Mouse (Mus musculus) hindbrain, embryonic 11.5 days (tissue): ENCODE measurements around the gene Tac4. TPM values are rescaled to one million over a fixed set of nuclear protein-coding genes. Genes with fewer than 3 reads are reported as not detected.
A peak's percentile ranks its signal among the peaks of the same experiment; 100 is the strongest.

Experiments used
- ATAC-seq: fragments of 200-750 bp; cut with Nextera tagmentation; 2 replicates; pipeline ENCODE4 v1.8.0; 2017; ENCODE audit warnings: mild to moderate bottlenecking, moderate TSS enrichment, moderate library complexity; ENCODE audit not compliant: low FRiP score
- DNase-seq: peaks from one replicate; pipeline ENCODE4 v3.0.0-alpha.2; 2015; ENCODE audit warnings: low spot score
- H3K27ac ChIP-seq: fragments of 300-500 bp; sonication (generic); 2 replicates; pipeline ENCODE4 v1.5.1; 2014; ENCODE audit warnings: mild to moderate bottlenecking, low read depth, low read length
- H3K27me3 ChIP-seq: fragments of 300-500 bp; sonication (generic); 2 replicates; pipeline ENCODE4 v1.6.1; 2014; ENCODE audit warnings: mild to moderate bottlenecking, low read length, moderate library complexity, mixed read lengths; ENCODE audit not compliant: control insufficient read depth, insufficient read depth
- H3K36me3 ChIP-seq: fragments of 300-500 bp; sonication (generic); 2 replicates; pipeline ENCODE4 v1.6.1; 2014; ENCODE audit warnings: mild to moderate bottlenecking, low read length, moderate library complexity, mixed read lengths; ENCODE audit not compliant: control insufficient read depth, insufficient read depth
- H3K4me1 ChIP-seq: fragments of 300-500 bp; sonication (generic); replicated peaks from 2 replicates; pipeline ENCODE4 v1.6.1; 2014; ENCODE audit warnings: low read length, mixed read lengths; ENCODE audit not compliant: control insufficient read depth, insufficient read depth
- H3K4me2 ChIP-seq: fragments of 300-500 bp; sonication (generic); replicated peaks from 2 replicates; pipeline ENCODE4 v1.6.1; 2014; ENCODE audit warnings: mild to moderate bottlenecking, low read depth, low read length
- H3K4me3 ChIP-seq: fragments of 300-500 bp; sonication (generic); 2 replicates; pipeline ENCODE4 v1.5.1; 2014; ENCODE audit warnings: low read depth, low read length
- H3K9ac ChIP-seq: fragments of 300-500 bp; sonication (generic); 2 replicates; pipeline ENCODE4 v1.6.1; 2014; ENCODE audit warnings: low read depth, low read length
- H3K9me3 ChIP-seq: fragments of 300-500 bp; sonication (generic); 2 replicates; pipeline ENCODE4 v1.6.1; 2016; ENCODE audit warnings: low read length; ENCODE audit not compliant: control insufficient read depth
- WGBS: fragments of 180-500 bp; shearing (Covaris S2); extraction: QIAGEN DNeasy Blood & Tissue Kit; methylation state at CpG from one replicate; pipeline ENCODE4 v1.1.7; 2014; 5-methylcytosine and 5-hydroxymethylcytosine counted together
- polyA plus RNA-seq: library from polyadenylated mRNA; unstranded; fragments of >200 nt; fragmentation: Nextera tagmentation; extraction: Ambion mirVana; gene quantifications from 2 replicates; pipeline ENCODE4 v1.2.1, GENCODE M21; 2014

Gene Tac4
- polyA plus RNA-seq, 1 experiment from 2014 or later: 0.22 TPM

DNA sequence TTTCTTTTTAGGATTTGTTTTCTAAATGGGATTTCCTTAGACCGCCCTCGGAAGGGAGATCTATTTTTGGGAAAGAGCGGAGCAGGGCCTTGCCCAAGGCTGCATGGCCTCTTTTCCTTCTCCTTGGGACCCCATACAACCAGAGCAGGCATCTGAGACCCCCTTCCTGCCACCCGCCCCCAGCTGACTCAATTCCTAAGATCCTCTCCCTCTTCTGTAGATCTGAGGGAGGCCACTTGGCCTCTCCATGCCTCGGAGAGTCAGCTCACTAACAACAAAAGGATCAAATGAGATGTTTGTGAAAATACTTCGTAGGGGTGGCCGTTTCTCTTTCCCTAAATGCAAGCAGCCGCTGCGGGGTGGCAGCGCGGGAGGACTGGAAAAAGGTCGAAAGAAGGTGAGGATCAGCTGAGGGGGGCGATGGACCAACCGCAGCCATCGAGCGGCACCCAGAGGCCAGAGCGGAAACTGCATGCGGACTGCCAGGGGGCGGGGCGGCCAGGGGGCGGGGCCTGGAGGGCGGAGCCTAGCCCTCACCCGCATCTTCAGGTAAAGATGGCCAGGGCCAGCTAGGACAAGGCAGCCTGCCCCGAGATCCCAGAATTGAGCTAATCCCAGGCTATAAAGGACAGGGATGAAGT, 29.5 kb upstream of the Tac4 start:
- Histone ChIP-seq H3K36me3 (no peaks in the 10 kb centered on the region), H3K4me2 (0 out of 2 replicates have a peak overlapping the region, but pooled peaks have one; percentile 20), H3K9ac (no peak overlapping the region), H3K4me3 (no peak overlapping the region), H3K27ac (no peak overlapping the region), H3K9me3 (no peaks in the 10 kb centered on the region), H3K27me3 (no peaks in the 10 kb centered on the region), H3K4me1 (no peaks in the 10 kb centered on the region)
- peak; percentile 83 for DNase-seq
- 8% methylated on average over 24 of the region's 24 CpGs for WGBS
- peak; percentile 35; the same call in 1 of the 2 replicates for ATAC-seq

DNA sequence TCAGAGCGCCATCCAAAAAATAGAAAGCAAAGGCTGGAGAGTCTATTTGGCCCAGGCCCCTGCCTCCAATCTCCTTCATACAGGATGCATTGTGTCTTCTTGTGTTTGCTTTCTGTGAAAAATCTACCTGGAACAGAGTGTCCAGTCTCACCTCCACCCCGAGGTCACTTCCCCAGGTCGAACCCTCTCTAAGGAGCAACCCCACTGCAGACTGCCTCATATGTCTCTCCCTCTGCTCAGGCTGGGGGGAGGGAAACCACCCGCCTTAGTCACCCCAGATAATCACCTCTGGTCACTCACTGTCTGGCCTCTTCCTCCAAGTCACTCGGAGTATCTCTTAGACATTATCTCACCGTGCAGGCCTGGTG, 29.0 kb upstream of the Tac4 start:
- Histone ChIP-seq H3K27ac (no peak overlapping the region), H3K4me3 (no peak overlapping the region), H3K4me1 (no peaks in the 10 kb centered on the region), H3K9me3 (no peaks in the 10 kb centered on the region), H3K27me3 (no peaks in the 10 kb centered on the region), H3K36me3 (no peaks in the 10 kb centered on the region), H3K4me2 (no peak overlapping the region), H3K9ac (no peak overlapping the region)
- 36% methylated on average over 6 of the region's 6 CpGs for WGBS
- no peak for DNase-seq
- ATAC-seq: 0 out of 2 replicates have a peak, but pooled peaks have one; percentile 19

DNA sequence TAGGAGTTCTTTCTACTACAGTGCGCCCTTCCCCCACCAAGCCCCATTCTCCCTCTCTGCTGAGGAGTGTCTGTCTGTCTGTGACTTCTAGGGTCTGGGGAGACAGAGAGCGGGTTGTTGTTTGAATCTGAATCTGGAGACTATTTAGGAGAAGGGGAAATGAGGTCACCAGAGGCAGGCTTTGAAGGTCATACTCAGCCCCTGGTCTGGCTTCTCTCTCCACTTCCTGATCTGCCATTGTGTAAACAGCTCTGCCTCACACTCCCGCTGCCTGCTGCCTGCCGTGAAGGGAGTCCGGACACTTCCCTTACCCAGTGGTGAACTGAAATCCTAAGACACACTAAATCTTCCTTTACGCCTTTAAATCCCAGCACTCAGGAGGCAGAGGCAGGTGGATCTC, 22.9 kb upstream of the Tac4 start:
- no peak overlapping the region for H3K4me2 ChIP-seq

DNA sequence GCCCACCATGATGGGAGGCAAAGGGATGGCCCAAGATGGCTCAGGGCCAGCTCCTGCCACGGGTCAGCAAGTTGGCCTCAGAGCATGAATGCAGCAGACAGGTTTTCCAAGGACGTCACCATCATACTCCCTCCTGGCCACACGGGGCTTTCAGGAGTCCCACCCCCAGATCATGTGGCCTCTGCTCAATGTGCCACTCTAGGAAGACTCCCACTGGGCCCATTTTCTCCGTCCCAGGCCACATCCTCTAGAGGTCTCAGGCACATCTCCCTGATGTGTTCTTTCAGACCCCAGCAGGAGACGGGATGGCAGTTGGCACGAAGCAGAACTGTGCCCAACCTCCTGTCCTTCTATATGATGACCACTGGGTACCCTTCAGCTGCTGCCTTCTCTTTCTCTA, 18.7 kb upstream of the Tac4 start:
- WGBS: 72% methylated on average over 6 of the region's 6 CpGs

More for the DNA sequence above, 22.9 kb upstream of the Tac4 start:
- no peak overlapping the region for H3K4me3 ChIP-seq
- ATAC-seq (no peak), DNase-seq (no peak)
- no peak overlapping the region for H3K27ac ChIP-seq
- no peaks in the 10 kb centered on the region for H3K27me3 ChIP-seq
- 66% methylated on average over 6 of the region's 6 CpGs for WGBS
- H3K9me3 ChIP-seq: no peaks in the 10 kb centered on the region
- no peak overlapping the region for H3K9ac ChIP-seq
- H3K36me3 ChIP-seq: no peaks in the 10 kb centered on the region
- H3K4me1 ChIP-seq: no peaks in the 10 kb centered on the region

DNA sequence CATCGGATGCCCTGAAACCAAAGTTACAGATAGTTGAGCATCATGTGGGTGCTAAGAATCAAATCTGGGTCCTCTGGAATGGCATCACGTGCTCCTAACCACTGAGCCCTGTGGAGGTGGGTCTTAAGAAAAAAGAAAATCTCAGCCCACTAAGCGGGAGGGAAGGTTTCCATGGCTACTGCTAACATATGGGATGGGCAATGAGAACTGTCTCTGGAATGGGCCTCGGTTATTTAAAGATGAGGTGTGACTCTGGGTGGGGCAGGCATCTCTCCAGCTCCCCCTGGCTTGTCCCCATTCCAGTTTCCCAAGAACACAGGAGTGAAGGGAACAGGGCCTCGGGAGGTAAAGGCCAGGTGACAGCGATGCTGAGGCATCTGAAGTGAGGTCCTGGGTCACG, 15.9 kb upstream of the Tac4 start:
- no peaks in the 10 kb centered on the region for H3K9me3 ChIP-seq
- ATAC-seq: no peak
- no peak overlapping the region for H3K9ac ChIP-seq
- no peak overlapping the region for H3K4me2 ChIP-seq
- no peak for DNase-seq
- H3K27me3 ChIP-seq: no peaks in the 10 kb centered on the region
- 79% methylated on average over 7 of the region's 7 CpGs for WGBS
- no peaks in the 10 kb centered on the region for H3K36me3 ChIP-seq
- H3K27ac ChIP-seq: no peak overlapping the region
- no peak overlapping the region for H3K4me3 ChIP-seq
- H3K4me1 ChIP-seq: no peaks in the 10 kb centered on the region

More for the DNA sequence above, 18.7 kb upstream of the Tac4 start:
- Histone ChIP-seq H3K9me3 (no peaks in the 10 kb centered on the region), H3K36me3 (no peaks in the 10 kb centered on the region), H3K27ac (no peak overlapping the region), H3K4me1 (no peaks in the 10 kb centered on the region), H3K9ac (no peak overlapping the region), H3K4me3 (no peak overlapping the region), H3K4me2 (no peak overlapping the region), H3K27me3 (no peaks in the 10 kb centered on the region)
- no peak for DNase-seq
- no peak for ATAC-seq

DNA sequence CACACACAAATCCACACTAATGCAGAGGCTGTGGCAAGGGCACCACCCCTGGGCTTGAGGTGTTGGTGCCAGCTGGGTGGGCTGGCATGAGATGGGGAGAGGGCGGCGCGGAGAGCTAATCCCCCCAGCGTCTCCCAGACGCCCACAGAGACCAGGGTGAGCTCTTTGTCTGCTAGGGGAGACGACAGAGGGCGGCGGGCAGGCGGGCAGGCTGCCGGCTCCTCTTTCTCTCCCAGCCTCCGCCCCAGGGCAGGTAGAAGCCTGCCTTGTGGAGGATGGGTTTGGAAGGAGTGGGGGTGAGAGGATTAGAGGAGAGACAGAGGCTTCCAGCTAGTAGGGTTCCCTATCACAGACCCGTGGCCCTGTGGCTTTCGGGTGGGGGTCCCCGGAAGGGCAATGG, 14.3 kb upstream of the Tac4 start:
- Histone ChIP-seq H3K9ac (no peak overlapping the region), H3K4me1 (no peaks in the 10 kb centered on the region), H3K27me3 (no peaks in the 10 kb centered on the region), H3K4me2 (no peak overlapping the region), H3K9me3 (no peaks in the 10 kb centered on the region), H3K4me3 (no peak overlapping the region), H3K36me3 (no peaks in the 10 kb centered on the region), H3K27ac (no peak overlapping the region)
- ATAC-seq (no peak), DNase-seq (no peak)
- WGBS: 44% methylated on average over 14 of the region's 14 CpGs

DNA sequence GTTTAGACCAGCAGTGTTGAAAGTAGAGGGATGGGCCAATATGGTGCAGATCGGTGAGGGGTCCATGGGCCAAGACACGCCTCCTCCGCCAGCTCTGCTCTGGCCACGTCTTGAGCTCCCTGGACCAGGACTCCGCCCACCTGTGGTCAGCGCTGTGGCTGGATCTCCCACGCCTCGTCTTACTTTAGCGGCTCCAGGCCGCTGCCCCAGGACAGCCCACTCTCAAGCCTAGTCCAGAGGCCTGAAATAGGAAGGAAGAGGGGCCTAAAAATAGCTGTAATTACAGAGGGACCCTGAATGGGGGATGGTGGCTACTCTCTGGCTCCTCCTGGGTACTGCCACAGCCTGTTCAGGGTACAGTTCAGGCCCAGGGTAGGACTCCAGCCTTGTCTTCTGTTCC, 11.2 kb upstream of the Tac4 start:
- DNase-seq (no peak), ATAC-seq (no peak)
- WGBS: 52% methylated on average over 10 of the region's 10 CpGs
- Histone ChIP-seq H3K4me1 (no peaks in the 10 kb centered on the region), H3K27ac (no peak overlapping the region), H3K27me3 (no peaks in the 10 kb centered on the region), H3K9ac (no peak overlapping the region), H3K9me3 (no peaks in the 10 kb centered on the region), H3K4me2 (no peak overlapping the region), H3K36me3 (no peaks in the 10 kb centered on the region), H3K4me3 (no peak overlapping the region)

DNA sequence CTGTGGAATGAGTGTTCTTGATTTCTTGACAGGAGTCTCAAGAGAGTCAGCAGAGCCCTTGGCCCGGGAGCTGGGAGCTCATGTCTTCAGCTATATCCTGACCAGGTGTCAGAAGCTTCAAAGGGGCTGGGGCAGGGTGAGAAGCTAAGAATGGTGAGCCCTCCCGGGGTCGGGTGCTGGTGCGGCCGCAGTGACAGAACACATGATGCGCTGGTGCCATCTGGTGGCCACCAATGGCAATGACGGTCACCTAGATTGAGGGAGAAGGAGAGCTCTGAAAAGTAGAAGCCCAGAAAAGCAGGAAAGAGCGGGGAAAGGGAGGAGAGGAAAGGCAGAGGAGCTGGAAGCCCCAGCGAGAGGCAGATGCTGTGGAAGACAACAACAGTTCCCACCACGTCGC, 10.0 kb upstream of the Tac4 start:
- ATAC-seq: no peak

DNA sequence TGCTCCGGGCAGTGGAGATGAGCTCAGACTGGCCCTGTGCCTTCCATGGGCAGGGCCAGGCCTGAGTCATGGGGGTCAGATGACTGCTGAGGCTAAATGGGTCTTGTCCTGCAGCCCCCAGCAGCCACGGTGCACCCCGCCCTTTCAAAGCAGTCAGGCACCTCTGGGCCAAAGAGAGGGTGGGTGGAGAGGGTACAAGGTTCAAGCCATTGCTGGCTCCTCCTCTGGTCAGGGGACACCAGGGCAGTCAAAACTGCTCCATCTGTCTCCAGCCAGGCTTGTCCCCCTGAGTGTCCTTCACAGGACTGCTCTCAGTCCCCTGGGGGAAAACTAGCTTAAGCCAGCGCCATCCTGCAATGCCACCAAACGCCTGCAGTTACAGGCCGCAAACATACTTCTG, 9.2 kb upstream of the Tac4 start:
- H3K4me2 ChIP-seq: no peak overlapping the region
- no peak for DNase-seq
- H3K4me3 ChIP-seq: no peak overlapping the region
- ATAC-seq: no peak
- no peaks in the 10 kb centered on the region for H3K9me3 ChIP-seq
- H3K36me3 ChIP-seq: no peaks in the 10 kb centered on the region
- no peaks in the 10 kb centered on the region for H3K27me3 ChIP-seq
- H3K4me1 ChIP-seq: no peaks in the 10 kb centered on the region
- no peak overlapping the region for H3K27ac ChIP-seq
- 75% methylated on average over 6 of the region's 6 CpGs for WGBS
- no peak overlapping the region for H3K9ac ChIP-seq

More for the DNA sequence above, 10.0 kb upstream of the Tac4 start:
- Histone ChIP-seq H3K9me3 (no peaks in the 10 kb centered on the region), H3K27ac (no peak overlapping the region), H3K4me2 (no peak overlapping the region), H3K4me1 (no peaks in the 10 kb centered on the region), H3K27me3 (no peaks in the 10 kb centered on the region), H3K4me3 (no peak overlapping the region), H3K36me3 (no peaks in the 10 kb centered on the region), H3K9ac (no peak overlapping the region)
- peak; percentile 90 for DNase-seq
- 6% methylated on average over 11 of the region's 11 CpGs for WGBS
